Mouse (Mus musculus) forebrain, embryonic 14.5 days (tissue): ENCODE measurements around the gene Ccnt2. TPM values are rescaled to one million over a fixed set of nuclear protein-coding genes. Genes with fewer than 3 reads are reported as not detected.

Source experiments
- ATAC-seq: fragments of 200-750 bp; cut with Nextera tagmentation; 2 replicates; pipeline ENCODE4 v1.8.0; 2017; ENCODE audit warnings: mild to moderate bottlenecking, moderate library complexity
- DNase-seq: peaks from one replicate; pipeline ENCODE4 v3.0.0-alpha.2; 2015; ENCODE audit warnings: low spot score
- H3K27ac ChIP-seq: fragments of 300-500 bp; sonication (generic); 2 replicates; pipeline ENCODE4 v1.5.1; 2014; ENCODE audit warnings: low read depth, mild to moderate bottlenecking, control low read depth, low read length, moderate library complexity
- H3K27me3 ChIP-seq: fragments of 300-500 bp; sonication (generic); replicated peaks from 2 replicates; pipeline ENCODE4 v1.6.1; 2014; ENCODE audit warnings: low read length, control low read depth, mixed read lengths; ENCODE audit not compliant: control insufficient read depth, insufficient read depth
- H3K36me3 ChIP-seq: fragments of 300-500 bp; sonication (generic); 2 replicates; pipeline ENCODE4 v1.6.1; 2014; ENCODE audit warnings: low read length, control low read depth; ENCODE audit not compliant: control insufficient read depth, insufficient read depth
- H3K4me1 ChIP-seq: fragments of 300-500 bp; sonication (generic); 2 replicates; pipeline ENCODE4 v1.6.1; 2014; ENCODE audit warnings: antibody characterized with exemption, low read length, control low read depth; ENCODE audit not compliant: control insufficient read depth, insufficient read depth
- H3K4me2 ChIP-seq: fragments of 300-500 bp; sonication (generic); 2 replicates; pipeline ENCODE4 v1.6.1; 2014; ENCODE audit warnings: mild to moderate bottlenecking, control low read depth, low read length
- H3K4me3 ChIP-seq: fragments of 300-500 bp; sonication (generic); 2 replicates; pipeline ENCODE4 v1.5.1; 2014; ENCODE audit warnings: low read depth, low read length, control low read depth
- H3K9ac ChIP-seq: fragments of 300-500 bp; sonication (generic); 2 replicates; pipeline ENCODE4 v1.6.1; 2014; ENCODE audit warnings: mild to moderate bottlenecking, low read length, control low read depth, moderate library complexity
- H3K9me3 ChIP-seq: fragments of 300-500 bp; sonication (generic); replicated peaks from 2 replicates; pipeline ENCODE4 v1.6.1; 2016; ENCODE audit warnings: low read length, control low read depth, mixed read lengths; ENCODE audit not compliant: control insufficient read depth
- WGBS: fragments of 180-500 bp; shearing (Covaris S2); extraction: QIAGEN DNeasy Blood & Tissue Kit; methylation state at CpG from one replicate; pipeline ENCODE4 v1.1.7; 2014; 5-methylcytosine and 5-hydroxymethylcytosine counted together
- polyA plus RNA-seq: library from polyadenylated mRNA; unstranded; fragments of >200 nt; fragmentation: Nextera tagmentation; extraction: Ambion mirVana; gene quantifications from 2 replicates; pipeline ENCODE4 v1.2.1, GENCODE M21; 2014

Gene Ccnt2
- polyA plus RNA-seq, 1 experiment from 2014 or later, result 49.4 TPM

- no peak for ATAC-seq
- 82% methylated on average over 8 of the region's 8 CpGs for WGBS
- H3K36me3 ChIP-seq, result peaks cover 51% of the 10 kb centered on the region
- DNase-seq, result no peak
- no peak overlapping the region for H3K4me3 ChIP-seq
- no peaks in the 10 kb centered on the region for H3K27me3 ChIP-seq
- H3K4me1 ChIP-seq, result no peaks in the 10 kb centered on the region
- no peak overlapping the region for H3K9ac ChIP-seq
- no peaks in the 10 kb centered on the region for H3K9me3 ChIP-seq
- no peak overlapping the region for H3K4me2 ChIP-seq
- H3K27ac ChIP-seq, result no peak overlapping the region
Observed at GRCm38 (mm10) chr1:127802916-127803315, 29.0 kb downstream of the Ccnt2 start.

DNA sequence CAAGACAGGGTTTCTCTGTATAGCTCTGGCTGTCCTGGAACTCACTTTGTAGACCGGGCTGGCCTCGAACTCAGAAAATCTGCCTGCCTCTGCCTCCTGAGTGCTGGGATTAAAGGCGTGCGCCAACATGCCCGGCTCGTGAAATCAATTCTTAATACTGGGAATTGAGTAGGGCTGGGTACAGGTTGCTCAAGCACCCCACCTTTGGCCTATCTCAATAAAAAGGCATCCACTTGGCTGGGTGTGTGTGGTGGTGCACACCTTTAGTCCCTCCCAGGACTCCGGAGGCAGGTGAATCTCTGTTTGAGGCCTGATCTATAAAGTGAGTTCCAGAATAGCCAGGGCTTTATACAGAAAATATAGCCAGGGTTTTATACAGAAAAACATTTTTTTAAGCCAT, 34.7 kb downstream of the Ccnt2 start:
- Histone ChIP-seq H3K4me3 (no peak overlapping the region), H3K9ac (no peak overlapping the region), H3K36me3 (peaks cover 12% of the 10 kb centered on the region), H3K27me3 (no peaks in the 10 kb centered on the region), H3K9me3 (no peaks in the 10 kb centered on the region), H3K4me1 (no peaks in the 10 kb centered on the region), H3K27ac (no peak overlapping the region), H3K4me2 (no peak overlapping the region)
- DNase-seq (no peak), ATAC-seq (no peak)
- WGBS, result 97% methylated on average over 7 of the region's 7 CpGs

- Histone ChIP-seq H3K4me1 (no peaks in the 10 kb centered on the region), H3K9me3 (no peaks in the 10 kb centered on the region), H3K27ac (no peak overlapping the region), H3K4me2 (no peak overlapping the region), H3K4me3 (no peak overlapping the region), H3K36me3 (no peaks in the 10 kb centered on the region), H3K27me3 (no peaks in the 10 kb centered on the region), H3K9ac (no peak overlapping the region)
- no peak for ATAC-seq
- DNase-seq, result no peak
- WGBS, result 84% methylated on average over 7 of the region's 7 CpGs
Observed at GRCm38 (mm10) chr1:127812929-127813328, 39.0 kb downstream of the Ccnt2 start.

DNA sequence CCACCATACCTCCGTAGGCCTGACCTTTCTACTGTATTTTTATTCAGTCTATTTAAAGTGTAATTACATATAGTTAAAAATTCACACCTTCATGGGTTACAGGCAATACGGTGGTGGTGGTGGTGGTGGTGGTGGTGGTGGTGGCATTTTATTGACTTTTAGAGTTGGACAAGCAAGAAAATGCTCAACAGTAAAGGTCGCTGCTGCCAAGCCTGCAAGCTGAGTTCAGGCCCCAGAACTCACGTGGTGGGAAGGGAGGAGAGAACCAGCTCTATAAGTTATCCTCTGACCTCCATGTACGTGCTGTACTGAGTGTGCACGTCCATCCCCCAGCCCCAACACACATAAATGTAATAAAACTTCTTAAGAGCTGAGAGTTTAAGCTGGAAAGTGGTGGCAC, 42.4 kb downstream of the Ccnt2 start:
- Histone ChIP-seq H3K27me3 (no peaks in the 10 kb centered on the region), H3K4me1 (no peaks in the 10 kb centered on the region), H3K9ac (no peak overlapping the region), H3K4me3 (no peak overlapping the region), H3K4me2 (no peak overlapping the region), H3K9me3 (no peaks in the 10 kb centered on the region), H3K36me3 (no peaks in the 10 kb centered on the region), H3K27ac (no peak overlapping the region)
- 87% methylated on average over 6 of the region's 6 CpGs for WGBS
- ATAC-seq, result no peak
- no peak for DNase-seq

DNA sequence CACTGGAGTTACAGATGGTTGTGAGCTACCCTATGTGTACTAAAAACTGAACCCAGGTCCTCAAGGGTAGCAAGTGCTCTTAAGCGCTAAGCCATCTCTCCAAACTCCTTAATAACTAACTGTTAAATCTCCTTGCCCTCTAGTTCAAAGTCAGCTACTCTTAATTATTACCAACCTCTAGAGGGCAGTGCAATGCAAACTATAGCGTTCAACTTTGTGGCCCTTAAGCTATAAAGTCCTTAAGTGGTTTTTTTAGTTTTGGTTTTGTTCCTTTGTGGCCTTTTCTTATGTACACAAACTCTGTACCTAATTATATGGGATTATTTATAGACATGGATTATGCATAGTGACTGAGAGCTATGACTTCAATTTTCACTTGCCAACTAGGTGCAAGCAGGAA, 53.4 kb downstream of the Ccnt2 start:
- 29% methylated on average over 2 of the region's 2 CpGs for WGBS
- H3K4me3 ChIP-seq, result no peak overlapping the region
- H3K27me3 ChIP-seq, result no peaks in the 10 kb centered on the region
- no peak overlapping the region for H3K4me2 ChIP-seq
- H3K4me1 ChIP-seq, result no peaks in the 10 kb centered on the region
- no peaks in the 10 kb centered on the region for H3K36me3 ChIP-seq
- no peak overlapping the region for H3K27ac ChIP-seq
- no peak overlapping the region for H3K9ac ChIP-seq
- no peaks in the 10 kb centered on the region for H3K9me3 ChIP-seq
- peak; percentile 77 for DNase-seq
- 0 out of 2 replicates have a peak, but pooled peaks have one; percentile 34 for ATAC-seq

DNA sequence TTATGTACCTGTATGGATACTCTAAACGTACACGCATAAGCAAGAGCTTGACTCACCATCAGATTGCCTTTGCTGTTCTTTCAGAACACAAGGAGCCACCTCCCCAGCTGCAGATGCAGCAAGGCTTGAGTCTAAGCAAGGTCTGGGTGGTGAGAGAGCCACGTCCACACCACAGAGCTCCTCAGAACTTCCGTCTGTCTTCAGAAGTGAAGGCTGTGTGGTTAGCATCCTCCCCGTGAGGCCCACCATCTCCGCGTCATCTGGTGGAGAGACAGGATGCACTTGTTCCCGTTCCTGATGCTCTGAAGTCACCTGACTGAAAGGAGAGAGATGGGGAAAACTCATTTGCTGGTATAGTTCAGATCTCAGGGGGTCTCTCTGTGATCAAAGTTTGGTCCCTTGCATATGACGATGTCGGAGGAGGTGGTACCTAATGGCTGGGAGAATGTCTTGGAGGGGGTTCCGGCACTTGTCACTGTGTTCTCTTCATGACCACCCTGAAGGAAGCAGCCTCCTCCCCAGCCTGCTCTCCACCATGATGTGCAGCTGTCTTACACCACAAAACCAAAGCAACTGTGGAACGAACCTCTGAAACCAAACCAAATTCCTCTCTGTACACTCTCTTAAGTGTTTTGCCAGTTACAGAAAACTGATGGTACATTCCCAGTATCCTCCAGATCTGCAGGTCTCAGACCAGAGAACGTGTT, 56.4 kb downstream of the Ccnt2 start:
- Histone ChIP-seq H3K36me3 (no peaks in the 10 kb centered on the region), H3K27ac (no peak overlapping the region), H3K9ac (no peak overlapping the region), H3K4me3 (no peak overlapping the region), H3K4me1 (no peaks in the 10 kb centered on the region), H3K27me3 (no peaks in the 10 kb centered on the region), H3K4me2 (no peak overlapping the region), H3K9me3 (no peaks in the 10 kb centered on the region)
- ATAC-seq (no peak), DNase-seq (no peak)
- 85% methylated on average over 13 of the region's 13 CpGs for WGBS

DNA sequence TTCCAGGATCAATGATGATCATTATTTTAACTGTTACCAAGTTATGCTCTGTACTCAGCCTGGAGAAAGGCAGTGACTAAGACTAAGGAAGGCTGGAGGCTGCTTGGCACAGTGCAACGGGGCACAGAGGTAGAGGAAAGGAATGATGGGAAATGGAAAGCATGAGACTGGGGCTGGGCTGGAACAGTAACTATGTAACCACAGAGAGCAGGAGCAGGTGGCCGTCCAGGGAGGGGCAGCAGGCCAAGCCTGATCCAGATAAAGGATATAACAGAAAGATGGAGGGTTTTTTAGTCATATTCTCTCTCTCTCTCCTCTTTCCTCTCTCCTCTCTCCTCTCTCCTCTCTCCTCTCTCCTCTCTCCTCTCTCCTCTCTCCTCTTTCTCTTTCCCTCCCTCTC, 59.8 kb downstream of the Ccnt2 start:
- no peaks in the 10 kb centered on the region for H3K9me3 ChIP-seq
- WGBS, result 59% methylated on average over 2 of the region's 2 CpGs
- no peak for DNase-seq
- H3K4me3 ChIP-seq, result no peak overlapping the region
- no peaks in the 10 kb centered on the region for H3K36me3 ChIP-seq
- no peak for ATAC-seq
- no peak overlapping the region for H3K9ac ChIP-seq
- H3K4me1 ChIP-seq, result no peaks in the 10 kb centered on the region
- no peak overlapping the region for H3K4me2 ChIP-seq
- H3K27me3 ChIP-seq, result no peaks in the 10 kb centered on the region
- no peak overlapping the region for H3K27ac ChIP-seq

DNA sequence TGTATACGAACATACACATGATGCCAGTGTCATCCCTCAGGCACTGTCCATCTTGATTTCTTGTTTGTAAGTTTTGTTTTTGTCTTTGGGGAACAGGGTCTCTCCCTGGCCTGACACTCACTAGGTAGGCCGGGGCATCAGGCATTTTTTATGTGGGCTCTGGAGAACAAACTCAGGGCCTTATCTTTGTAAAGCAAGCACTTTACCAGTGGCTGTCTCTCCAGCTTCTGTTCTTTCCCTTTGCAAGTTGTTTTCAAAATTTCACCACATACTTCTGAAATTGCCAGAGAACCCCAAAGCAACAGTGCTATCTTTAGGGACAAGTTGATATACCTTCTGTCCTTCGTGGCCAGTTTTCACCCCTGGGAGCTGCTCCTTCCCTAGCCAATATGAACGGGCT, 60.2 kb downstream of the Ccnt2 start:
- Histone ChIP-seq H3K36me3 (no peaks in the 10 kb centered on the region), H3K9me3 (no peaks in the 10 kb centered on the region), H3K27me3 (no peaks in the 10 kb centered on the region), H3K4me2 (no peak overlapping the region), H3K4me3 (no peak overlapping the region), H3K4me1 (no peaks in the 10 kb centered on the region), H3K9ac (no peak overlapping the region), H3K27ac (no peak overlapping the region)
- DNase-seq (no peak), ATAC-seq (no peak)
- WGBS, result 78% methylated on average over 4 of the region's 4 CpGs

DNA sequence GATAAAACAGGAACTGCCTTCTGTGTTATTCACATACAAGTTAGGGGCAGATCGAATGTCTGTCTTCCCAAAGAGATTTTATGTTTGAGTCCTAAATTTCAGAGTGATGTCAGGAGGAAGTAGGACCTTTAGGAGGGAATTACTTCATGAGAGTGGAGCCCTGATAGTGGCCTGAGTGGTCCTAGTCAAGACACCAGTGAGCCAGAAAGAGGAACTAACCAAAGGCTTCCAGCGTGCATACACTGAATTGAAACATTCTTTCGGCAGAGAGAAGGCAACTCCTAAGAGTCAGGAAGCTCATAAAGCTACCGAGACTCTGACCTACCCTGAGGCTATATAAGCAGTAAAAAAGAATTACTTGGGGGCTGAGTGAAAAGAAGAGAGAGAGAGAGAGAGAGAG, 62.7 kb downstream of the Ccnt2 start:
- no peak for DNase-seq
- no peaks in the 10 kb centered on the region for H3K4me1 ChIP-seq
- no peaks in the 10 kb centered on the region for H3K36me3 ChIP-seq
- H3K27ac ChIP-seq, result no peak overlapping the region
- H3K4me2 ChIP-seq, result no peak overlapping the region
- H3K9ac ChIP-seq, result no peak overlapping the region
- H3K27me3 ChIP-seq, result no peaks in the 10 kb centered on the region
- no peaks in the 10 kb centered on the region for H3K9me3 ChIP-seq
- 72% methylated on average over 4 of the region's 4 CpGs for WGBS
- no peak for ATAC-seq
- no peak overlapping the region for H3K4me3 ChIP-seq
